Mouse (Mus musculus) Muller cell, postnatal 12 days (primary cell): ENCODE data around the gene Mrps24.

ENCODE experiments used
- DNase-seq: peaks from one replicate; pipeline ENCODE4 v3.0.0-alpha.2; 2015; ENCODE audit errors: inconsistent ontology term

Mrps24 gene

DNA sequence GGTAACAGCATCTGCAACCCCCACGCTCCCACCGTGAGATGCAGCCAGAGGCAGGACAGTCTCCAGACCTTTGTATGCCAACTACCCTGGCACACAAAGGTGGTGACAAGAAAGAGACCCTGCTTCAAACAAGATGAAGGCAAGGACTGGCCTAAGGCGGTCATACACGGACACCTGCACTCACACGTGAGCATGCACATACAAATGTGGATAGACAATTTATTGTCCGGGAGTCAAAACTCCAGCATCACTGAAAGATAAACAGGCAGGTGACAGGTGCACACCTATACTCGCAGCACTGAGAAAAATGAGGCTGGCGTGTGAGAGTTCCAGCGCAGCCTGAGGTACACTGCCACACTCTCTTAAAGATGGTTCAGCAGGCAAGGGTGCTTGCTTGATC, 9.5 kb downstream of the Mrps24 start:
- DNase-seq, result no peak

DNA sequence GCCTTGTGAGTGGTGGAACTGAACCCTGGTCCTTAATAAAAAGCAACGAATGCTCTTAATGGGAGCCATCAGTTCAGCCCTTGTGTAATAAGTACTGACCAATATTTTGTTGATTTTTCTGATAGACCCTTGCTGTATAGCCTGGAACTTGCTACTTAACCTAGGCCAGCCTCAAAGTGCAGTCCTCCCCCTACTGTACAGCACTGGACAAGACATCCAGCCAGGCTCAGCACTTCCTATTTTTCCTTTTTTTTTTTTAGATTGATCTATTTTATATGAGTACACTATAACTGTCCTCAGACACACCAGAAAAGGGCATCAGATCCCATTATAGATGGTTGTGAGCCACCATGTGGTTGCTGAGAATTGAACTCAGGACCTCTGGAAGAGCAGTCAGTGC, 12.1 kb downstream of the Mrps24 start:
- no peak for DNase-seq

- DNase-seq, result no peak
These were observed 12.5 kb downstream of the Mrps24 start for GRCm38 (mm10) chr11:5702957-5703332.

DNA sequence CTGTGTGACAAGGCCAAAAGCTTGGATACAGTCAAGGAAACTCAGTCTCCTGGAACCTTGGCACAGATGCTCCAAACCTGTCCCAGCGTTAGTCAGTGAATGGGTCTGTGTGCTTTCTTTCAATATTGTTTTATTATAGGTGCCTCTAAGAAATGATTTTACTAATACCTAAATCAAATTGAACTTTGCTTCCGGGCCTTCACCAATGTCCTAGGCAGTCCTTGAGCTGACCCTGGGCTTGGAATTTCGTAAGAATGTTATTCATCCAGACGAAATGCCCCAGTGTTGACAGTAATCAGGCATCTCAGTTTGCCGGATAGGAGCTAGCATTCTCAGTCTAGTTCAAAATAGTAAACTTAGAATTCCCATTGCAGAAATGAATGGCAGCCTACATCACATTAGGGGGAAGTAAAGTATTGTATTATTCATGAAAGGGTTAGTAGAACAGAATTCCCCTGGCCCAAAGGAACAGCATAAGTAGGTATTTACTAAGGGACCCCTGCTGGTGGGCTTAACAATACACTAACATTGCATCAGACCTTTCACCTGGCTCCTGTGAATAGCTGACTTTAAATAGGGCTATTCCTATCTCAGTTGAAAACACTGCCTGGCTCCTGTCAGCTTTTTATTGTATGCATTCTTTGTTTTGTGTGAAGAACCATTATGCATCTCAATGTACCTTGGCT, 13.1 kb downstream of the Mrps24 start:
- DNase-seq, result no peak

- no peak for DNase-seq
These were observed 13.7 kb downstream of the Mrps24 start for GRCm38 (mm10) chr11:5701821-5702220.

GRCm38 (mm10) chr11:5701300-5701699, 14.2 kb downstream of the Mrps24 start:
- no peak for DNase-seq

- DNase-seq, result no peak
These were observed 14.7 kb downstream of the Mrps24 start for GRCm38 (mm10) chr11:5700808-5701207.

GRCm38 (mm10) chr11:5691775-5692174, 23.7 kb downstream of the Mrps24 start:
- no peak for DNase-seq

GRCm38 (mm10) chr11:5684283-5684682, 31.2 kb downstream of the Mrps24 start:
- no peak for DNase-seq

- DNase-seq, result no peak
These were observed 32.9 kb downstream of the Mrps24 start for GRCm38 (mm10) chr11:5682541-5682940.
